Mouse (Mus musculus) ES-Bruce4 (cell line): ENCODE data around the gene Selenov.

ENCODE experiments used
- CTCF ChIP-seq: IDR thresholded peaks from one replicate; pipeline ENCODE4 v1.8.1; 2011; ENCODE audit warnings: low read depth, low read length
- EP300 ChIP-seq: IDR thresholded peaks from 2 replicates; pipeline ENCODE4 v1.6.1; 2011; ENCODE audit warnings: low read depth, low read length; ENCODE audit not compliant: insufficient read depth
- POLR2A ChIP-seq: IDR thresholded peaks from one replicate; pipeline ENCODE4 v1.8.1; 2011; ENCODE audit warnings: low read length; ENCODE audit not compliant: insufficient read depth

GRCm38 (mm10) chr7:28301616-28302433 is 10.8 kb upstream of the Selenov start, which contains the start of gene Dll3:
- TF ChIP-seq CTCF (peak; percentile 44), POLR2A (no peak), EP300 (peak; percentile 49; the same call in 1 of the 2 replicates)
